Mouse (Mus musculus) mesoderm, embryonic 11.5 days (tissue): Measurements from ENCODE around the gene Rad51d.

Source experiments
- DNase-seq: peaks from one replicate; pipeline ENCODE4 v3.0.0-alpha.2; 2012; ENCODE audit warnings: low read depth, low spot score

The Rad51d gene

GRCm38 (mm10) chr11:82826818-82827217, 63.6 kb downstream of the Rad51d start:
- no peak for DNase-seq
